Mouse (Mus musculus): ENCODE data around the gene Lef1.

DNA sequence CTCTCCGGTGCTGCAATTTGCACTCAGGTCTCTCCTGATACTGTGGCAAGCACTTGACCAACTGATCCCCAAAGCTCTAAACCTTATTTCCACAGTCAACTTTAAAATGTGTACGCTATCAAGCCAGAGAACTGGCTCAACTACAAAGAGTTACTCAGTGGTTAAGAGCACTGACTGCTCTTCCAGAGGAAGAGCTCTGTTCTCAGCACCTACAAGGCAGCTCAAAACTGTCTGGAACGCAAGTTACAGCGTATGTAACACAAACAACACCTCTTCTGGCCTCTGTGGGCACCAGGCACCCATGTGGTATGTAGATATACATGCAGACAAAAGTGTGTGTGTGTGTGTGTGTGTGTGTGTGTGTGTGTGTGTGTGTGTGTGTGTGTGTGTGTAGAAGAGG, 57.5 kb downstream of the Lef1 start:
- no peak for TF ChIP-seq CTCF (IDR thresholded peaks at IDR 0.05; ENCODE audit: low read depth)
- no peak for TF ChIP-seq EP300 (IDR thresholded peaks at IDR 0.05; ENCODE audit: low read depth)

Data from liver, embryonic 14.5 days (tissue).